Mouse (Mus musculus) heart, postnatal 0 days (tissue): ENCODE measurements around the gene Rasgrf2.

Source experiments
- CTCF ChIP-seq: IDR thresholded peaks from 2 replicates; pipeline ENCODE4 v1.5.1; 2016; ENCODE audit warnings: antibody characterized with exemption, control low read depth, low read depth
- EP300 ChIP-seq: IDR thresholded peaks from 2 replicates; pipeline ENCODE4 v1.6.1; 2016; ENCODE audit warnings: antibody characterized with exemption, low read depth

GRCm38 (mm10) chr13:91937232-91937631 lies 194.2 kb downstream of the Rasgrf2 start:
- TF ChIP-seq CTCF = no peak
- no peak for TF ChIP-seq EP300
